Mouse (Mus musculus) G1E (cell line): ENCODE measurements around the gene Rps18. TPM values are rescaled to one million over a fixed set of nuclear protein-coding genes. Genes with fewer than 3 reads are reported as not detected.
A peak's percentile ranks its signal among the peaks of the same experiment; 100 is the strongest.
"Not testable (repeated sequence)": the region's sequence is repeated elsewhere in the genome, so short reads cannot be mapped to it uniquely, and the experiment has no call there.

Source experiments
- ATAC-seq: 2 replicates; pipeline ENCODE4 v1.8.0; 2016; ENCODE audit warnings: mild to moderate bottlenecking; ENCODE audit not compliant: insufficient number of reproducible peaks, poor library complexity, low FRiP score, severe bottlenecking; ENCODE audit errors: extremely low read depth
- DNase-seq: peaks from one replicate; pipeline ENCODE4 v3.0.0; 2012; ENCODE audit warnings: low spot score
- H3K27me3 ChIP-seq: 2 replicates; pipeline ENCODE4 v1.6.1; 2012; ENCODE audit warnings: mild to moderate bottlenecking, low read length, inconsistent platforms; ENCODE audit not compliant: insufficient read depth
- H3K36me3 ChIP-seq: replicated peaks from 2 replicates; pipeline ENCODE3; 2012; ENCODE audit warnings: mild to moderate bottlenecking, inconsistent platforms
- H3K4me1 ChIP-seq: 2 replicates; pipeline ENCODE4 v1.6.1; 2012; ENCODE audit warnings: low read depth, low read length, inconsistent platforms, mixed read lengths; ENCODE audit not compliant: insufficient read depth
- H3K4me3 ChIP-seq: 2 replicates; pipeline ENCODE4 v1.5.1; 2012; ENCODE audit warnings: low read depth, mild to moderate bottlenecking, inconsistent platforms, low read length, moderate library complexity, mixed read lengths
- H3K9me3 ChIP-seq: replicated peaks from 2 replicates; pipeline ENCODE4 v1.6.1; 2012; ENCODE audit warnings: inconsistent platforms
- CTCF ChIP-seq: IDR thresholded peaks from 2 replicates; pipeline ENCODE4 v1.5.1; 2012; ENCODE audit warnings: low read depth, low read length, inconsistent platforms, mixed read lengths
- GATA1 ChIP-seq: IDR thresholded peaks from 2 replicates; pipeline ENCODE4 v1.6.1; 2012; ENCODE audit warnings: borderline replicate concordance, low read length, inconsistent platforms, mixed read lengths
- GATA2 ChIP-seq: IDR thresholded peaks from 2 replicates; pipeline ENCODE4 v1.6.1; 2012; ENCODE audit warnings: low read depth, low read length, inconsistent platforms, borderline replicate concordance
- POLR2AphosphoS5 ChIP-seq: IDR thresholded peaks from 2 replicates; pipeline ENCODE4 v1.6.1; 2012; ENCODE audit warnings: low read depth, low read length, inconsistent platforms; ENCODE audit not compliant: insufficient replicate concordance
- TAL1 ChIP-seq: conservative IDR thresholded peaks from 2 replicates; pipeline ENCODE4 v1.6.1; 2012; ENCODE audit warnings: low read depth, low read length, inconsistent platforms, mixed read lengths
- polyA plus RNA-seq: library from polyadenylated mRNA; stranded (reverse); fragments of >175 nt; gene quantifications from 2 replicates; pipeline ENCODE4 v1.2.3, GENCODE M21; 2012
- total RNA-seq, 2 experiments: library from RNA; stranded (forward) in 1 of 2; stranded (reverse) in 1 of 2; fragments of 200-1000 nt in 1 of 2; fragments of >200 nt in 1 of 2; fragmentation: Nextera tagmentation in 1 of 2; gene quantifications; 2 replicates each; pipeline ENCODE4 v1.2.3; 2014 to 2017

The Rps18 gene
- total and polyA plus RNA-seq, 3 experiments, result 1,633 to 2,298 (median 1,704) TPM

DNA sequence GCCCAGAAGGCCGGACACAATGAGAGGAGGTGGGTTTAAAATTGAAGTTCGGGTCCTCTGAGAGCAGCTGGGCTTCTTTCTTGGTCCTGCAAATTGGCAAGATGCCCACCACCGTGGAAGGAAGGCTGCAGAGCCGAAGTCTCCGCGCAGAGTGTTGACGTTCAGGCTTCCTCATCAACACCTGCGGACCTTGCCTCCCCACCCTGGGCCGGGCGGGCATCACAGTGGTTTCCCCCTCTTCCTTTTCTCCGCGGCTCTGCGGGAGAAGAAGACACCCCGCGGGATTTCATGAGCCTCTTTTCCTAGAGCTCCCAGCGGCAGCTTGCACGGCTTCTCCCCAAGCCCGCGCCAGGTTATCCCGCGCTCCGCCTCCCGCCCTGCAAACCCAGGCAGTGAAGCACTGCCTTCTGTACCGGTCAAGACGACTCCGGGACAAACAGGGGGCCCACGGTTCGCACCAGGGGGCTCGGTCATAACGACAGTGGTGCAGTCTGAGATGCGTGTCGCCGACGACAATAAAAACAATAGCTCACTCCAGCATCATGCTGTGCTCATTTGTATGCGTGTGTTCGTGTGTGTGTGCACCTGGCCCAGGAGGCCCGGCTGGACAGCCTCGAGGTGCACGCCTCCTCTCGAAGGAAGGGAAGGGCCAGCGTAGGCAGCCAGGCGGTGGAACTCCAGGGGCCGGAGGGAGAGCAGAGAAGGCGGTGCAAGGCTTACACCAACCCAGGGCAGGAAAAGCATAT lies 47.3 kb downstream of the Rps18 start:
- no peaks in the 10 kb centered on the region for H3K27me3 ChIP-seq
- no peak for TF ChIP-seq CTCF
- TF ChIP-seq TAL1, result no peak
- TF ChIP-seq POLR2AphosphoS5, result no peak
- TF ChIP-seq GATA1, result no peak
- TF ChIP-seq GATA2, result no peak
- H3K4me3 ChIP-seq, result peak overlapping the region; percentile 97
- peaks cover 71% of the 10 kb centered on the region for H3K4me1 ChIP-seq
- ATAC-seq, result no peak
- DNase-seq, result peak; percentile 57
- peaks cover 32% of the 10 kb centered on the region for H3K36me3 ChIP-seq
- H3K9me3 ChIP-seq, result no peaks in the 10 kb centered on the region

DNA sequence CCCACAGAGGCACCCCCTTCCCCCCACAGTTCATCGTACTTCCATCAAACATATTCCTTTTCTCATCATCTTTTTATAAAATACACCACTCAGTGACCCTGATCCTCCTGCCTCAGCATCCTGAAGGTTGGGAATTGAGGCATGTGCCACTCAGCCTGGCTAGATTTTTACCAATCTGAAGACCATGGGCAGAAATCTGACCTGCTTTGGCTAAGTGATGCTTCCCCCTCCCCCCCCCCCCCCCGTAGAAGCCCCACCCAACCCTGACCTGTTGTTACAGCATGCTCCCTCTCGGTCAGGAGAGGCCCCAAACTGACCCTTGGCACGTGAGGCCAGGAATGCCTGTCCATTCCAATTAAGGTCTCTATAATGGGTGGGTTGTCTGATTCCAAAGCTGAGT lies 51.0 kb downstream of the Rps18 start, which contains the start of gene Platr17:
Platr17 (plus strand) TSS at position 301 of the 400 bp plus-strand sequence.
- not testable (repeated sequence) for H3K36me3 ChIP-seq, DNase-seq, H3K9me3 ChIP-seq, H3K4me3 ChIP-seq, ATAC-seq, H3K27me3 ChIP-seq
- peaks cover 70% of the 10 kb centered on the region for H3K4me1 ChIP-seq

DNA sequence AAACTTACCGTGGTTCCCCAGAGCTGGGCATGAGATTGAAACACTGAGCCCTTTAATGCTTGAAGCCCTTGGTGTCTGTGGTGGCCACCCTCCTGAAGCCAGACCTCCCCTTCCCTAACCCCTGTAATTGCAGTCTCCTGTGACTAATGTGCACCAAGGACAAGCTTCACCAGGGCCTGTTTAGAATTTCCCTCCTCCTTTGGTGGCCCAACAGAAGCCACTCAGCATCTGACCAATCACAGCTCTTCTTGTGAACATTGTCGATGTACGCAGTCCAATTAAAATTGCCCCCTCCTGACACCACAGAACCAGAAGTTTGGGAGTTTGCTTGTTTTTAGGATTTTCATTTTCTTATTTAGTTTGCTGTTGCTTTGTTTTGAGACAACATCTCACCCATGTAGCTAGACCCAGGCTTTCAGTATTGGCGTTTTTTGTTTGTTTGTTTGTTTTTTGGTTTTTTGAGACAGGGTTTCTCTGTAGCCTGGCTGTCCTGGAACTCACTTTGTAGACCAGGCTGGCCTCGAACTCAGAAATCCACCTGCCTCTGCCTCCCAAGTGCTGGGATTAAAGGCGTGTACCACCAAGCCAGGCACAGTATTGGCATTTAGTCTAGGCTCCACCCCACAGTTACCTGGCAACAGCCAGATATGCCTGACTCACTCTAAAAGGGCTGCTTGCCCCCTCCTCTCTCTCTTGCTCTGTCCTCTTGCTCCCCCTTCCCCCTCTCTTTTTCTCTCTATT lies 51.7 kb downstream of the Rps18 start:
- peaks cover 76% of the 10 kb centered on the region for H3K4me1 ChIP-seq

DNA sequence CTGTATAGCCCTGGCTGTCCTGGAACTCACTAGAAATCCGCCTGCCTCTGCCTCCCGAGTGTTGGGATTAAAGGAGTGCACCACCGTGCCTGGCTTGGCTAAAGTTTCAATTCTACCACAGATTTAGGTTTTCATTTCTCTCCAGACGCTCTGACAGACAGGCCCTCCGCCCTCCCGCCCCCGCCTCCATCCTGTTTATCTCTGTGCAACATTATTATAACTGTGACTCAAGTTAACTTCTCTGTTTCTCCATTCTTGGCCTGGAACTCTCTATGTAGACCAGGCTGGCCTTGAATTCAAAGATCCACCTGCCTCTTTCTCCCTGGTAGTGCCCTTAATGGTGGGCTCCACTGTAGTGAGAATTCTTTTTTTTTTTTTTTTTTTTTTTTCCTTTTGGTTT lies 53.3 kb downstream of the Rps18 start:
- TF ChIP-seq CTCF (no peak), GATA2 (no peak), GATA1 (no peak), POLR2AphosphoS5 (no peak)
- no peak for DNase-seq
- no peaks in the 10 kb centered on the region for H3K36me3 ChIP-seq
- no peak overlapping the region for H3K4me3 ChIP-seq
- ATAC-seq, result no peak
- peaks cover 77% of the 10 kb centered on the region for H3K4me1 ChIP-seq
- no peaks in the 10 kb centered on the region for H3K27me3 ChIP-seq
- no peaks in the 10 kb centered on the region for H3K9me3 ChIP-seq

More for the DNA sequence above, 51.7 kb downstream of the Rps18 start:
- not testable (repeated sequence) for H3K4me3 ChIP-seq, ATAC-seq, H3K27me3 ChIP-seq, H3K36me3 ChIP-seq, H3K9me3 ChIP-seq, DNase-seq

DNA sequence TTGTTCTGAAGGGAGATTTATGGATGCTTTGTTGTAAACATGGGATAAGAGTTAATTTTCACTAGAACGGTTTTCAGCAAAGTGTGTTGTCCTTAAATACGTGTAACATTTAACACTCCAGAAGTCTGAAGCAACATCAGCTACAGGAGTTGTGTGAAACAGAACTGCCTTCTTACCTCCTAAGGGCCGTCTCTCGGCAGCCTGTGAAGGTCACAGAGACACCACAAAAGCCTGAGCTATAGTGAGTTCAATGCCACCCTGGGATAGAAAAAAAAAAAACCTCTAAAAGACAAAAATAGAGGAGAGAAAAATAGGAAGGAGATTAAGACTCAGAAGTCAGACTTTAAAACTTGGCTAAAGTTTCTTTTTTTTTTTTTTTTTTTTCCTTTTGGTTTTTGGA lies 53.7 kb downstream of the Rps18 start:
- TF ChIP-seq CTCF, result no peak
- TF ChIP-seq POLR2AphosphoS5, result no peak
- no peak for TF ChIP-seq TAL1
- TF ChIP-seq GATA1, result no peak
- TF ChIP-seq GATA2, result no peak
- Histone ChIP-seq H3K9me3 (no peaks in the 10 kb centered on the region), H3K4me3 (no peak overlapping the region), H3K4me1 (peaks cover 78% of the 10 kb centered on the region), H3K27me3 (no peaks in the 10 kb centered on the region), H3K36me3 (no peaks in the 10 kb centered on the region)
- no peak for ATAC-seq
- DNase-seq, result no peak

Other genes with a start within 250 kb of the Rps18 start
Only the 20 nearest of the 33 such genes appear.
- gene Rps28, start 131.4 kb downstream of the Rps18 start, total RNA-seq (2014; fragmentation: Nextera tagmentation), result 381 and 417 TPM in 2 replicates
- gene Rps28, start 131.4 kb downstream of the Rps18 start, total RNA-seq (2017), result 3,098 and 4,163 TPM in 2 replicates
- gene Rps28, start 131.4 kb downstream of the Rps18 start, polyA plus RNA-seq, result 4,132 and 6,951 TPM in 2 replicates
- gene Ndufa7, start 131.4 kb downstream of the Rps18 start, total RNA-seq (2014; fragmentation: Nextera tagmentation), result 131 and 137 TPM in 2 replicates
- gene Ndufa7, start 131.4 kb downstream of the Rps18 start, total RNA-seq (2017), result 253 and 307 TPM in 2 replicates
- gene Ndufa7, start 131.4 kb downstream of the Rps18 start, polyA plus RNA-seq, result 636 and 723 TPM in 2 replicates
- gene Cd320, start 112.9 kb downstream of the Rps18 start, total RNA-seq (2014; fragmentation: Nextera tagmentation), result 2.3 and 4.5 TPM in 2 replicates
- gene Cd320, start 112.9 kb downstream of the Rps18 start, total RNA-seq (2017), result 5.7 and 6.0 TPM in 2 replicates
- gene Cd320, start 112.9 kb downstream of the Rps18 start, polyA plus RNA-seq, result 8.1 and 12.7 TPM in 2 replicates
- not detected in 2 replicates for gene Gm7029, start 82.2 kb downstream of the Rps18 start, total RNA-seq (2014; fragmentation: Nextera tagmentation)
- gene Gm7029, start 82.2 kb downstream of the Rps18 start, total RNA-seq (2017), result not detected in 2 replicates
- gene Gm7029, start 82.2 kb downstream of the Rps18 start, polyA plus RNA-seq, result not detected in 2 replicates
- gene Kifc1, start 65.3 kb downstream of the Rps18 start, total RNA-seq (2014; fragmentation: Nextera tagmentation), result 16.2 and 58.2 TPM in 2 replicates
- 31.7 and 33.7 TPM in 2 replicates for gene Kifc1, start 65.3 kb downstream of the Rps18 start, total RNA-seq (2017)
- 63.7 and 76.6 TPM in 2 replicates for gene Kifc1, start 65.3 kb downstream of the Rps18 start, polyA plus RNA-seq
- not detected in 2 replicates for gene Platr17, start 50.9 kb downstream of the Rps18 start, total RNA-seq (2014; fragmentation: Nextera tagmentation)
- not detected in 2 replicates for gene Platr17, start 50.9 kb downstream of the Rps18 start, total RNA-seq (2017)
- 0.13 TPM in 1 of 2 replicates, not detected in the other for gene Platr17, start 50.9 kb downstream of the Rps18 start, polyA plus RNA-seq
- 72.7 and 73.2 TPM in 2 replicates for gene Daxx, start 46.6 kb downstream of the Rps18 start, total RNA-seq (2014; fragmentation: Nextera tagmentation)
- gene Daxx, start 46.6 kb downstream of the Rps18 start, total RNA-seq (2017), result 33.0 and 46.3 TPM in 2 replicates
- gene Daxx, start 46.6 kb downstream of the Rps18 start, polyA plus RNA-seq, result 58.8 and 67.4 TPM in 2 replicates
- gene Tapbp, start 40.1 kb downstream of the Rps18 start, total RNA-seq (2014; fragmentation: Nextera tagmentation), result 34.0 and 43.0 TPM in 2 replicates
- gene Tapbp, start 40.1 kb downstream of the Rps18 start, total RNA-seq (2017), result 17.0 and 18.5 TPM in 2 replicates
- gene Tapbp, start 40.1 kb downstream of the Rps18 start, polyA plus RNA-seq, result 142 and 157 TPM in 2 replicates
- 9.5 and 15.8 TPM in 2 replicates for gene Zbtb22, start 40.1 kb downstream of the Rps18 start, total RNA-seq (2014; fragmentation: Nextera tagmentation)
- gene Zbtb22, start 40.1 kb downstream of the Rps18 start, total RNA-seq (2017), result 19.7 and 22.2 TPM in 2 replicates
- 41.9 and 42.1 TPM in 2 replicates for gene Zbtb22, start 40.1 kb downstream of the Rps18 start, polyA plus RNA-seq
- 27.0 and 32.9 TPM in 2 replicates for gene Rgl2, start 26.5 kb downstream of the Rps18 start, total RNA-seq (2014; fragmentation: Nextera tagmentation)
- 35.5 and 38.9 TPM in 2 replicates for gene Rgl2, start 26.5 kb downstream of the Rps18 start, total RNA-seq (2017)
- gene Rgl2, start 26.5 kb downstream of the Rps18 start, polyA plus RNA-seq, result 145 and 166 TPM in 2 replicates
- 63.5 and 75.3 TPM in 2 replicates for gene Pfdn6, start 15.7 kb downstream of the Rps18 start, total RNA-seq (2014; fragmentation: Nextera tagmentation)
- gene Pfdn6, start 15.7 kb downstream of the Rps18 start, total RNA-seq (2017), result 133 and 141 TPM in 2 replicates
- gene Pfdn6, start 15.7 kb downstream of the Rps18 start, polyA plus RNA-seq, result 347 and 373 TPM in 2 replicates
- 29.6 and 34.2 TPM in 2 replicates for gene Wdr46, start 15.3 kb downstream of the Rps18 start, total RNA-seq (2014; fragmentation: Nextera tagmentation)
- 30.7 and 31.1 TPM in 2 replicates for gene Wdr46, start 15.3 kb downstream of the Rps18 start, total RNA-seq (2017)
- gene Wdr46, start 15.3 kb downstream of the Rps18 start, polyA plus RNA-seq, result 72.2 and 83.2 TPM in 2 replicates
- gene B3galt4, start 4.5 kb downstream of the Rps18 start, total RNA-seq (2014; fragmentation: Nextera tagmentation), result 1.7 and 1.9 TPM in 2 replicates
- 3.0 and 3.6 TPM in 2 replicates for gene B3galt4, start 4.5 kb downstream of the Rps18 start, total RNA-seq (2017)
- gene B3galt4, start 4.5 kb downstream of the Rps18 start, polyA plus RNA-seq, result 10.9 and 13.5 TPM in 2 replicates
- 30.0 and 34.1 TPM in 2 replicates for gene Vps52, start 189 bp downstream of the Rps18 start, total RNA-seq (2014; fragmentation: Nextera tagmentation)
- gene Vps52, start 189 bp downstream of the Rps18 start, total RNA-seq (2017), result 18.5 and 19.8 TPM in 2 replicates
- gene Vps52, start 189 bp downstream of the Rps18 start, polyA plus RNA-seq, result 45.6 and 48.9 TPM in 2 replicates
- gene H2-K1, start 44.3 kb upstream of the Rps18 start, total RNA-seq (2014; fragmentation: Nextera tagmentation), result not detected in 2 replicates
- 0.16 and 0.23 TPM in 2 replicates for gene H2-K1, start 44.3 kb upstream of the Rps18 start, total RNA-seq (2017)
- 0.58 and 0.74 TPM in 2 replicates for gene H2-K1, start 44.3 kb upstream of the Rps18 start, polyA plus RNA-seq
- gene Ring1, start 68.7 kb upstream of the Rps18 start, total RNA-seq (2014; fragmentation: Nextera tagmentation), result 8.4 and 9.7 TPM in 2 replicates
- gene Ring1, start 68.7 kb upstream of the Rps18 start, total RNA-seq (2017), result 10.9 and 13.1 TPM in 2 replicates
- 46.4 and 59.9 TPM in 2 replicates for gene Ring1, start 68.7 kb upstream of the Rps18 start, polyA plus RNA-seq
- 77.5 and 87.1 TPM in 2 replicates for gene H2-Ke6, start 72.1 kb upstream of the Rps18 start, total RNA-seq (2014; fragmentation: Nextera tagmentation)
- 44.7 and 45.9 TPM in 2 replicates for gene H2-Ke6, start 72.1 kb upstream of the Rps18 start, total RNA-seq (2017)
- gene H2-Ke6, start 72.1 kb upstream of the Rps18 start, polyA plus RNA-seq, result 58.6 and 78.0 TPM in 2 replicates
- gene Slc39a7, start 75.7 kb upstream of the Rps18 start, total RNA-seq (2014; fragmentation: Nextera tagmentation), result 16.9 and 17.5 TPM in 2 replicates
- gene Slc39a7, start 75.7 kb upstream of the Rps18 start, total RNA-seq (2017), result 58.0 and 60.1 TPM in 2 replicates
- 66.0 and 98.1 TPM in 2 replicates for gene Slc39a7, start 75.7 kb upstream of the Rps18 start, polyA plus RNA-seq
- 27.7 and 29.7 TPM in 2 replicates for gene Rxrb, start 75.8 kb upstream of the Rps18 start, total RNA-seq (2014; fragmentation: Nextera tagmentation)
- 30.5 and 34.7 TPM in 2 replicates for gene Rxrb, start 75.8 kb upstream of the Rps18 start, total RNA-seq (2017)
- 175 and 211 TPM in 2 replicates for gene Rxrb, start 75.8 kb upstream of the Rps18 start, polyA plus RNA-seq
- gene Col11a2, start 83.4 kb upstream of the Rps18 start, total RNA-seq (2014; fragmentation: Nextera tagmentation), result 0.45 and 0.92 TPM in 2 replicates
- gene Col11a2, start 83.4 kb upstream of the Rps18 start, total RNA-seq (2017), result 0.58 and 1.6 TPM in 2 replicates
- gene Col11a2, start 83.4 kb upstream of the Rps18 start, polyA plus RNA-seq, result 1.9 and 2.3 TPM in 2 replicates